Mouse (Mus musculus) frontal cortex, postnatal 10 days (tissue): ENCODE results near the gene Tex10.
"Not testable (repeated sequence)": the region's sequence is repeated elsewhere in the genome, so short reads cannot be mapped to it uniquely, and the experiment has no call there.

Experiments
- DNase-seq, 2 experiments: peaks; one replicate each; pipeline ENCODE4 v3.0.0; 2022; ENCODE audit warnings: low spot score in 2 of 2, mixed read lengths in 1 of 2

Gene Tex10

GRCm38 (mm10) chr4:48405724-48406491 lies 67.4 kb downstream of the Tex10 start:
- not testable (repeated sequence) for DNase-seq

DNA sequence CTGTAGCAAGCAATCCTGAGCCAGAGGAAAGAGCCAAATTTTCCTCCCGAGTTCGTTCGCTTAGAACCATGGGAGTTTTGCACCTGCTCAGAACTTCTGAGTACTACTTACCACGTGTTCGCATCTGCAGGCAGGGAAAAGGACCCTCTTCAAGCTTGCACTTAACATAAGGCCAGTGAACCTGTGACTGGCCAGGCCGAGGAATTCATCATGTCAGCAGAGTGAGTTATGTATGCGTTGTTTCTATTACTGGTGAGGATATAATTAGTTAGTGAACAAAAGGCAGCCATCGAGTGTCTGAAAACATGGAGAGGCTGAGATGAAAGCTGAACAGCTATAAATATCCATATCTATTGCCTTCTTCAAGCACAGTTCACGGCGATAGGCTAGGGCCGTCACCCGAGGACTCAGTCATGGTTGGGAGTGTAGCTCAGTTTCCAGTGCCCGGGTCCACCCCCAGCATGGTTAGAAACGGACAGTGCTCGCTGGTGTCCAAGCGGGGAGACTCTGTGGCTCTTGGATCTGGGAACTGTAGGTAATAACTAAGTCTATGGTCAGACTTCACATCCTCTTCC lies 70.1 kb downstream of the Tex10 start:
- DNase-seq: no peak

GRCm38 (mm10) chr4:48396949-48397348 lies 76.3 kb downstream of the Tex10 start:
- DNase-seq: no peak

DNA sequence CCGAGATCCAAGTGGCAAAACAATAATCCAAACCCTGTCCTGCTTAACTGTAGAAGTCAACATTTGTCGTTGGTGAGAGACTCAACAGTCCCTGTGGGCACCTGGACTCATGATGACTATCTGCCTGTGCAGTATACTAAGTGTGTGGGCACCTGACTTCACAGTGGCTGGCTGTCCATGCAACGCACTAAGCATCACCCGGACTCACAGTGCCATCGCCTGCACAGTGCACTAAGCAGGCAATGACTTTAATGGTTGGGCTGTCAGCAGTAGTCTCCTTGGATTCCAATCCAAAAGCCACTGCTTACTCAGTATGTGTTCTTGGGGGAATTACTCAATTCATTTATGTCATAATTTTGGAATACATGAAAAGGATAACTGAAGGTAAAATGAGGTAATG lies 90.8 kb downstream of the Tex10 start:
- DNase-seq: no peak

GRCm38 (mm10) chr4:48380940-48381339 lies 92.3 kb downstream of the Tex10 start:
- DNase-seq: peak; percentile 31 to 78
